Mouse (Mus musculus): ENCODE data around the gene Cant1. TPM values are rescaled to one million over a fixed set of nuclear protein-coding genes. Genes with fewer than 3 reads are reported as not detected.

Gene Cant1
- polyA plus RNA-seq, 1 experiment: 121 TPM

Other genes starting within 250 kb of the Cant1 start
- 16.7 and 22.4 TPM in 2 replicates for gene Cyth1, start 170.5 kb downstream of the Cant1 start, polyA plus RNA-seq (2012; rRNA removed)
- 10.4 and 11.2 TPM in 2 replicates for gene Usp36, start 128.8 kb downstream of the Cant1 start, polyA plus RNA-seq (2012; rRNA removed)
- gene Cep295nl, start 76.6 kb downstream of the Cant1 start, polyA plus RNA-seq (2012; rRNA removed): not detected in 2 replicates
- gene Timp2, start 63.3 kb downstream of the Cant1 start, polyA plus RNA-seq (2012; rRNA removed): 36.6 and 37.0 TPM in 2 replicates
- gene Lgals3bp, start 17.0 kb downstream of the Cant1 start, polyA plus RNA-seq (2012; rRNA removed): 493 and 612 TPM in 2 replicates
- 6.7 and 8.4 TPM in 2 replicates for gene C1qtnf1, start 9.1 kb upstream of the Cant1 start, polyA plus RNA-seq (2012; rRNA removed)
- gene Engase, start 57.7 kb upstream of the Cant1 start, polyA plus RNA-seq (2012; rRNA removed): 27.0 and 33.1 TPM in 2 replicates